Mouse (Mus musculus): Measurements from ENCODE around the gene Vsig10l. TPM values are rescaled to one million over a fixed set of nuclear protein-coding genes. Genes with fewer than 3 reads are reported as not detected.

Gene Vsig10l
- polyA plus RNA-seq, 1 experiment: 1.9 TPM

DNA sequence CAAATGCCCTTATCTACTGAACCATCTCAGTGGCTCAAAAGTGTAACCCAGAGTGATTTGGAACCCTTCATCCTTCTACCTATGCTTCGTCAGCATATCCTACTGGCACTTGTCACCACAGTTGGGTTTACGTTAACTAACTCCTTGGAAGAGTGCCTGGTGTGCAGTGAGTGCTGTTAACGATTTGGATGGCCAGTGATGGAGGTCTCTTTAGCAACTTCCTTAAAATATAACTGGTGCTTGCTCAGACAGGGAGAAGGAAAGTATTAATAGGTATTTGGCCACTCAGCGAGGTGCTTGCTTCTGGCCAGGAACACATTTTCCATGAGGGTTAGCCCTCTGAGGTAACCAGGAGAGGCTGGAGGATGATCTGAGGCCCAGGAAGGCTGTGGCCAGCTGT lies 15.2 kb upstream of the Vsig10l start:
- 66% methylated on average over 4 of the region's 4 CpGs for WGBS
- H3K4me1 ChIP-seq (ENCODE audit: control insufficient read depth, insufficient read depth, low read length): no peaks in the 10 kb centered on the region
- H3K27me3 ChIP-seq (ENCODE audit: control insufficient read depth, insufficient read depth, low read length): no peaks in the 10 kb centered on the region
- no peak overlapping the region for H3K27ac ChIP-seq (ENCODE audit: insufficient read depth, low read length)
- no peak for DNase-seq
- no peak overlapping the region for H3K4me3 ChIP-seq (replicated peaks; ENCODE audit: insufficient read depth, low read depth, low read length)
- TF ChIP-seq CTCF (IDR thresholded peaks at IDR 0.05; ENCODE audit: borderline replicate concordance, insufficient read depth, low read depth, low read length) (no peak), POLR2A (IDR thresholded peaks at IDR 0.05; ENCODE audit: borderline replicate concordance, insufficient read depth, low read length) (no peak)

DNA sequence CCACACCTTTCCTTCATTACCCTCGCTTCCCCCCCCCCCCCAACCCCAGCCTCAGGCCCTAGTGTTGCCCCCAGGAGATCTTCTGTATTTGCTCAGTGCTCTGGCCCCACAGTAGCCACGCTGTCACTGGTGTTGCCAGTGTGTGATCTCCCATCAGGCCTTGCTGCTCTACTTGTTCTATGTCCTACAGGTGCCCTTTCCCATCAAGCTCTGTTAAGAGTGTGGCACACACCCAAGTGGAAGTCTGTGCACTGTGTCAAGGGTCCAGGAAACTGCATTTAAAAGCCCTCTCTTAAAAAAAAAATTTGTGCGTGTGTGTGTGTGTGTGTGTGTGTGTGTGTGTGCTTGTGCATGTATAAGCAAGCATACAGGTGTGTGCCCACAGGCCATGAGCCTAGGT lies 14.7 kb upstream of the Vsig10l start:
- Histone ChIP-seq H3K4me1 (ENCODE audit: control insufficient read depth, insufficient read depth, low read length) (no peaks in the 10 kb centered on the region), H3K27ac (ENCODE audit: insufficient read depth, low read length) (no peak overlapping the region), H3K27me3 (ENCODE audit: control insufficient read depth, insufficient read depth, low read length) (no peaks in the 10 kb centered on the region), H3K4me3 (replicated peaks; ENCODE audit: insufficient read depth, low read depth, low read length) (no peak overlapping the region)
- TF ChIP-seq POLR2A (IDR thresholded peaks at IDR 0.05; ENCODE audit: borderline replicate concordance, insufficient read depth, low read length): no peak
- no peak for TF ChIP-seq CTCF (IDR thresholded peaks at IDR 0.05; ENCODE audit: borderline replicate concordance, insufficient read depth, low read depth, low read length)
- DNase-seq: no peak
- WGBS: 92% methylated on average over 3 of the region's 3 CpGs

DNA sequence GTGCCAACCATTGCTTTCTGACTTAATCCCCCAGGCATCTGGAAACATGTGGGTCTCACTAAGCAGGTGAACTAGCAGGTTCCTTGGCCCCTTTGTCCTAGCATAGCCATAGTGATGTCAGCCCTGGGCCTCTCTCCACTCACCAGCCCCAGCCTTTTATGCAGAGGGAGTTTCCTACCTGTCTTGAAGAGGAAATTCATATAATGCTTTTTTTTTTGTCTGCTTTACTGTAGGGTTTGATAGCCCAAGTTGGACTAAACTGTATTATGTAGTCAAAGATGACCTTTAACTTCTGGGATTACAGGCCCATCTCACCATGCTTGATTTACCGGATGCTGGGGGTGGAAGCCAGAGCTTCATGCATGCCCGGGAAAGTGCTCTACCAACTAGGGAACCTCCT lies 13.1 kb upstream of the Vsig10l start:
- TF ChIP-seq CTCF (IDR thresholded peaks at IDR 0.05; ENCODE audit: borderline replicate concordance, insufficient read depth, low read depth, low read length) (no peak), POLR2A (IDR thresholded peaks at IDR 0.05; ENCODE audit: borderline replicate concordance, insufficient read depth, low read length) (no peak)
- 98% methylated on average over 2 of the region's 2 CpGs for whole genome bisulfite sequencing

DNA sequence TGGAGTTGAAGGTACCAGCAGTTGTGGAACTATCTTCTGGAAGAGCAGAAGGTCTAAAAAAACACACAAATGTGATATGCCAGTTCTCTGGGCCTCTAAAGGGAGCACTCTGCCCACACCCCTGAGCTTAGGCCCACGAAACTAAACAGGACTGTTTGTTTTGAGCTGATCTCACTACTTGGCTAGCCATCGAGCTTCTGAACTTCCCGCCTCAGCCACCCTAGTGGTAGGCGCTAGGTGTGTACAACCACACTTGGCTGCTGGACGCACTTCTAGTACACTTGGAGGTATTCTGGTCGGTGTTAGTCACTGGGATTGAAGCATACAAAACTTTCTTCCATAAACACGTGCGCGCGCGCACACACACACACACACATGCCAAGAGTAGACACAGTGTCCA lies 11.2 kb upstream of the Vsig10l start:
- H3K4me1 ChIP-seq (ENCODE audit: control insufficient read depth, insufficient read depth, low read length): no peaks in the 10 kb centered on the region
- H3K4me3 ChIP-seq (replicated peaks; ENCODE audit: insufficient read depth, low read depth, low read length): no peak overlapping the region
- no peak for TF ChIP-seq POLR2A (IDR thresholded peaks at IDR 0.05; ENCODE audit: borderline replicate concordance, insufficient read depth, low read length)
- TF ChIP-seq CTCF (IDR thresholded peaks at IDR 0.05; ENCODE audit: borderline replicate concordance, insufficient read depth, low read depth, low read length): no peak
- no peak overlapping the region for H3K27ac ChIP-seq (ENCODE audit: insufficient read depth, low read length)
- DNase-seq: no peak
- 93% methylated on average over 11 of the region's 11 CpGs for WGBS
- no peaks in the 10 kb centered on the region for H3K27me3 ChIP-seq (ENCODE audit: control insufficient read depth, insufficient read depth, low read length)

More for the DNA sequence above, 13.1 kb upstream of the Vsig10l start:
- Histone ChIP-seq H3K4me3 (replicated peaks; ENCODE audit: insufficient read depth, low read depth, low read length) (no peak overlapping the region), H3K27ac (ENCODE audit: insufficient read depth, low read length) (no peak overlapping the region), H3K27me3 (ENCODE audit: control insufficient read depth, insufficient read depth, low read length) (no peaks in the 10 kb centered on the region), H3K4me1 (ENCODE audit: control insufficient read depth, insufficient read depth, low read length) (no peaks in the 10 kb centered on the region)
- no peak for DNase-seq

DNA sequence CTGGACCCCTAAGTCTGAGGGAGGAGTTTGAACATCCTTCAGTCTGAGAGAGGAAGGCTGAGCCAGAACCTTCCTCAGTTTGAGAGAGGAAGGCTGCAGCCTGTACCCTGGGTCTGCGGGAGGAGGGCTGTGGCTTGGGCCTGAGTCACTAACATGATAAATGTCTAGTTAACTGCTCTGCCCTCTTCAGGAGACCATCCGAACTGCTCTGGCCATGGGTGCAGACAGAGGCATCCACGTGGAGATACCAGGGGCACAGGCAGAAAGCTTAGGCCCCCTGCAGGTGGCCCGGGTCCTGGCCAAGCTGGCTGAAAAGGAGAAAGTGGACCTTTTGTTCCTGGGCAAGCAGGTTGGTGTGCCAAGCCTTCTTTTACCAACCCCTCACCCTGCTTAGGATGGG lies 10.3 kb upstream of the Vsig10l start:
- no peak for DNase-seq
- TF ChIP-seq CTCF (IDR thresholded peaks at IDR 0.05; ENCODE audit: borderline replicate concordance, insufficient read depth, low read depth, low read length): no peak
- no peak for TF ChIP-seq POLR2A (IDR thresholded peaks at IDR 0.05; ENCODE audit: borderline replicate concordance, insufficient read depth, low read length)
- Histone ChIP-seq H3K4me1 (ENCODE audit: control insufficient read depth, insufficient read depth, low read length) (no peaks in the 10 kb centered on the region), H3K27ac (ENCODE audit: insufficient read depth, low read length) (no peak overlapping the region), H3K27me3 (ENCODE audit: control insufficient read depth, insufficient read depth, low read length) (no peaks in the 10 kb centered on the region), H3K4me3 (replicated peaks; ENCODE audit: insufficient read depth, low read depth, low read length) (no peak overlapping the region)
- 39% methylated on average over 4 of the region's 4 CpGs for WGBS

DNA sequence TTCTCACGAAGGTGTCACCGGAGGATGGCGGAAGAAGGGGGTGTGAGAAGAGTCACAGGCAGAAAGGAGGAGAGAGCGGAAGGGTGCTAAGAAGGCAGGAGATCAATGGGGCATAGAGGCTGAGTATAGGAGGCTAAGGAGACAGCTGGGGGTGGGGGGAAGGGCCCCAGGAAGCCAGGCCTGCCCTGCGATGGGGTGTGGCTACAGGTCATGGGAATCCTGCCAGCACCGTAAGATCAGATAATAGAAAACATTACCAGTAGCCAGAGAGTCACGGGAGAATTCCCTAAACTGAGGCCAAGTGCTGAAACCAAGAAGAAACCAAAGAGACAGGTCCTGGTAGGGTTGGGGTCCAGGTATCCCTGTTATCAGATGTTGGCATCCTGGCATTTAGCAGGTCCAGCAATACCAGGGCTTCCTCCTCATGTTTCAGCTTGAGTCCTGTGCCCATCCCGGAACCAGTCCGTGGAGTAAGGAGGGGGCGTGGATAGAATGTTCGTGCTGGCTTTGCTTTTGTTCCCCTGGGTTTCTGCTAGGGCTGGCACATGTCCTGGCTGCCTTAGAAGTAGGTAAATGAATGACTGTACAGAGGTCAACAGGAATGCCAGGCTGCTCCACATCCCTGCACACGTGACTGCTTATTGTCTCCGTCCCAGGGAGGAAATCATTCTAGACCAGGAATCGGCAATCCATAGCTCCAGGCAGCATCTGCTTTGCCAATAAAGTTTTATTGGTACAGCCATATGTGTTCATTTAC lies 9.2 kb upstream of the Vsig10l start:
- no peak for TF ChIP-seq CTCF (IDR thresholded peaks at IDR 0.05; ENCODE audit: borderline replicate concordance, insufficient read depth, low read depth, low read length)
- TF ChIP-seq POLR2A (IDR thresholded peaks at IDR 0.05; ENCODE audit: borderline replicate concordance, insufficient read depth, low read length): no peak
- Histone ChIP-seq H3K27ac (ENCODE audit: insufficient read depth, low read length) (no peak overlapping the region), H3K4me1 (ENCODE audit: control insufficient read depth, insufficient read depth, low read length) (no peaks in the 10 kb centered on the region), H3K27me3 (ENCODE audit: control insufficient read depth, insufficient read depth, low read length) (no peaks in the 10 kb centered on the region), H3K4me3 (replicated peaks; ENCODE audit: insufficient read depth, low read depth, low read length) (no peak overlapping the region)
- WGBS: 81% methylated on average over 14 of the region's 14 CpGs
- DNase-seq: no peak

DNA sequence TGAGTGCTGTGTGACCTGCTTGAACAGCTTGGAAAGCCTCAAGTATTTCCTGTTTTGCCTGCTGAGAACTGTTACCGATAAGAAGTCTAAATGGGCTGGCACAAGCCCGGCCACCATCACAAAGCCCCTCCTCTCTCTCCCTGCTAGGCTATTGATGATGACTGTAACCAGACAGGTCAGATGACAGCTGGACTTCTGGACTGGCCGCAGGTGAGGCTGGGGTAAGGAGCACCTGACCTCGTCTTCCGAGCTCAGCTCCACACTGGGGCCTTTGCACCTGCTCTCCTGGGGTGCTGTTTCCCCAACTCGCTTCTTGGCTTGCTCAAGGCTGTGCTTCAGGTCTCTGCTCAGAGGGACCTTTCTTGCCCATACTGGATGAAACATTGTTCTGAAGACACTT lies 8.6 kb upstream of the Vsig10l start:
- Histone ChIP-seq H3K4me3 (replicated peaks; ENCODE audit: insufficient read depth, low read depth, low read length) (no peak overlapping the region), H3K4me1 (ENCODE audit: control insufficient read depth, insufficient read depth, low read length) (no peaks in the 10 kb centered on the region), H3K27me3 (ENCODE audit: control insufficient read depth, insufficient read depth, low read length) (no peaks in the 10 kb centered on the region), H3K27ac (ENCODE audit: insufficient read depth, low read length) (no peak overlapping the region)
- TF ChIP-seq POLR2A (IDR thresholded peaks at IDR 0.05; ENCODE audit: borderline replicate concordance, insufficient read depth, low read length) (no peak), CTCF (IDR thresholded peaks at IDR 0.05; ENCODE audit: borderline replicate concordance, insufficient read depth, low read depth, low read length) (no peak)
- WGBS: 92% methylated on average over 6 of the region's 6 CpGs
- no peak for DNase-seq

DNA sequence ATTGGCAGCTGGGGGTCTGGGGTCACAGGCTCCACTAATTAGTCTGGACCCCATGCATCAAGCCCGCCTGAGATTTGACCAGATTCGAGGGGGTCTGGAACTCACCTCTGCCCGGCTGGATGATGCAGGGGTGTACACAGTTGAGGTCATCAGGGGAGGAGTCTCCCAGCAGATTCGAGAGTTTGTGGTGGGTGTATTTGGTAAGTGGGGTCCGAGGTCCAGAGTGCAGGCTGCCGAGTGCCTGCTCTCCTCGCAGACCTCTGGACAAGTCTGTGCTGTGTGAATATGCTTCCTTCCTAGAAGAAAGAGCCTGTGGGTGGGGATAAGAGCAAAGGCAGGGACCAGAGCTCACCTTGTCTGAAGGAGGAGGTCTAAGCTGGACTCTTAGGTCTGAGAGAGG lies 1.0 kb downstream of the Vsig10l start:
- no peak overlapping the region for H3K4me3 ChIP-seq (replicated peaks; ENCODE audit: insufficient read depth, low read depth, low read length)
- 85% methylated on average over 7 of the region's 7 CpGs for WGBS
- peaks cover 5% of the 10 kb centered on the region; the same call in 1 of the 2 replicates for H3K4me1 ChIP-seq (ENCODE audit: control insufficient read depth, insufficient read depth, low read length)
- DNase-seq: no peak
- H3K27ac ChIP-seq (ENCODE audit: insufficient read depth, low read length): no peak overlapping the region
- TF ChIP-seq POLR2A (IDR thresholded peaks at IDR 0.05; ENCODE audit: borderline replicate concordance, insufficient read depth, low read length): no peak
- no peaks in the 10 kb centered on the region for H3K27me3 ChIP-seq (ENCODE audit: control insufficient read depth, insufficient read depth, low read length)

All from cerebellum, adult 2 months (tissue).